Mouse (Mus musculus) ovary, adult 18-20 months (tissue): Measurements from ENCODE around the gene Ube2n.

Source experiments
- DNase-seq: peaks from one replicate; pipeline ENCODE4 v3.0.0; 2022; ENCODE audit warnings: low spot score, mixed read lengths

Ube2n gene

DNA sequence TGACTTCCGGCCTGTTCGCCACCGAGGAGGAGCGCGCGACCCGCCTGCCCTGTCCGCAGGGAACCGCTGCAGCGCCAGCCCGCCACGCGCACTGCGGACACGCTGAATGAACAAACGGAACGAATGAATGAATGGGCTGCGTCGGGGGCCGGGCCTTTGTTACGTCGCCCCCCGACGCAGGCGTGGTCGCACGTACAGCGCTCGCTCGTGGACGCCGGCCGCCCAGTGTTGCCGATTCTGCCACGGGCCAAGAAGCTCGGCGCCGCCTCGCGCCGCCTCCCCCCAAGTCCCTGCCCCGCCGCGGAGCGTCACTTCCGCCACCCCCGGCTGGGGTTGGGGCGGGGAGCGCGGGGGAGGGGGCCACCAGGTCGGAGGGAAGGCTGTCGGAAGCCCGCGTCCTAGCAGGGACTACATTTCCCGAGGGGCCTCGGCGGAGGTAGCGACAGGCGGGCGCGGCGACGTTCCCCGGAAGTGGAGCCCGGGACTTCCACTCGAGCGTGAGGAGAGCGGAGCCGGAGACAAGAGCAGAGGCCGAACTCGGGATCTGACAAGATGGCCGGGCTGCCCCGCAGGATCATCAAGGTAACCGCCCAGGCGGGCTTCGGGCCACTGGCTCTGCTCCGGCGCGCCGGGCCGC lies at the start of gene Ube2n:
Ube2n (plus strand) TSS at position 490 of the 637 bp plus-strand sequence.
- peak; percentile 99 for DNase-seq

DNA sequence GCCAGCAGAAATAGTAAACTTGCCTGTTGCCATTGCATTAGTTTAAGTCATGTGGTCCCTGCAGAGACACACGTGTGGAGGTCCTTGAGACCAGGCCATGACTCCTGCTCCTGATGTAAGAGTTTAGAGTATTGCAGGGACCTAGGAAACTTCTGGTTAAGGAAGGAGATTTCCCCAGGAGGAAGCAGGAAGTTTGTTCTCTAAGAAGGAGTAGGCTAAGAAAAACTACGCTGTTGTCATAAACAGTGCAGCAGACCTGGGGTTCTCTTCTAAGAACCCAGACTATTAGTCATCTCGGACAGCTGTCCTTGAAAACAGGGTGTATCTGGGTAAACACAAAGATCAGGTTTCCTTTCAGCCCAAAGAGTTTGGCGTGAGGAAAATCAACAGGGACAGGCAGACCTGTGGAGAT lies 49.5 kb upstream of the Ube2n start:
- peak; percentile 16 for DNase-seq

GRCm38 (mm10) chr10:95468894-95469293 lies 46.1 kb upstream of the Ube2n start:
- no peak for DNase-seq

GRCm38 (mm10) chr10:95471186-95471585 lies 43.8 kb upstream of the Ube2n start:
- no peak for DNase-seq

- DNase-seq, result no peak
Observed at GRCm38 (mm10) chr10:95471889-95472547, 42.9 kb upstream of the Ube2n start.

DNA sequence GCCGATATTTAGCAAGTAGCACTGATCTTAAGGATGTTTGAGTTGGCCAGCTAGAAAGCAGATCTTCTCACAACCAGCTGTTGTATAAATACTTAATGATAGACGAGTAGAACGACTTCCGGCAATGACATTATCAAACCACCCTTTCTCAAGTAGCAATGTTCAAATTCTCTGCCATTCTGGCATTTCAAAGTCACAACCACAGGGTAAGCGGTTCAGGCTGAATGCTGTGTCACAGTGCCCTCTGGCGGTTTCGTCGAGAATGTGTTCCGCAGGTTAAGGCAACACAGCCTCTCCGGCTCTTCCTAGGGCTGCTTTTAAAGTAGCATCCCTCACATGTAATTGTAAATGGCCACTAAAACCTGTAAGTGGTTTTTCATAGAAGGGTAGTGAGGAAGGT lies 39.0 kb upstream of the Ube2n start:
- peak; percentile 63 for DNase-seq

DNA sequence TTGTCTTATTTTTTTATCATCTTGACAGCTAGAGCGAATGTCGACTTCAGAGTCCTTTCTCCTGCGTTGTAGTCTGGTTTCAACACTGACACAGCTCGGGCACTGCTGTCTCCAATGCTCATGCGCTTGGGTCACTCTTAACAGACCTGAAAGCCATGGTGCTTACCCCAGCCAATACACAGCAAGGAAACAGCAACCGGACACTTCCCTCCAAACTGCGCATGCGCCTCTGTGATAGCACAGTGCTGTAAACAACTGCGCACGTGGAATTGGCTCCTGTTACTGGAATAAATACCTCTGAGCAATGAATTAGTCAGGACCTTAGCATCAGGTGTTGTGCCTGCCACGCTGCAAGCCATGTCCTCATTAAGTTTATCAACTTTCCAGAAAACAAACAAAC lies 37.4 kb upstream of the Ube2n start:
- DNase-seq, result no peak

GRCm38 (mm10) chr10:95489653-95490052 lies 25.3 kb upstream of the Ube2n start:
- DNase-seq, result no peak

DNA sequence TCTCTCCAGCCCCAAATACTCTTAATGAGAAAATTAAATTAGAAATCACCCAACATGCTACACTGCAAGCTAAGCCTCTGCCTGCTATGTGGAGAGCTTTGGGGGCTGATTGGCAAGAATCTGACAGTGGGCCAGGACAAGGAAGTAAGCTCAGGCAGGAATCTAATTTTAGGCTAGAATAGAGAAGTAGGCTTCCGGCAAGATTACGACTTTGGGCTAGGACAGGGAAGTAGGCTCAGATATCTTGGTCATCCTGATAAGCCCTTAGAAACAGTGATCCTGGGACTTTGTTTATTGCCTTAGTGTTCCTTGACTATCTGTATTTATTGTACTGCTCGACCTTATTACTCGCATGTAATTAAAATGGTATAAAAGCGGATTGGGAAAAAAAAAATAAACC lies 20.7 kb upstream of the Ube2n start:
- no peak for DNase-seq

- no peak for DNase-seq
Observed at GRCm38 (mm10) chr10:95501033-95501432, 13.9 kb upstream of the Ube2n start.

- DNase-seq, result peak; percentile 74
Observed at GRCm38 (mm10) chr10:95501463-95502081, 13.4 kb upstream of the Ube2n start, which contains the start of gene Mrpl42. TSS of gene Mrpl42 (minus strand) at chr10:95501940.

DNA sequence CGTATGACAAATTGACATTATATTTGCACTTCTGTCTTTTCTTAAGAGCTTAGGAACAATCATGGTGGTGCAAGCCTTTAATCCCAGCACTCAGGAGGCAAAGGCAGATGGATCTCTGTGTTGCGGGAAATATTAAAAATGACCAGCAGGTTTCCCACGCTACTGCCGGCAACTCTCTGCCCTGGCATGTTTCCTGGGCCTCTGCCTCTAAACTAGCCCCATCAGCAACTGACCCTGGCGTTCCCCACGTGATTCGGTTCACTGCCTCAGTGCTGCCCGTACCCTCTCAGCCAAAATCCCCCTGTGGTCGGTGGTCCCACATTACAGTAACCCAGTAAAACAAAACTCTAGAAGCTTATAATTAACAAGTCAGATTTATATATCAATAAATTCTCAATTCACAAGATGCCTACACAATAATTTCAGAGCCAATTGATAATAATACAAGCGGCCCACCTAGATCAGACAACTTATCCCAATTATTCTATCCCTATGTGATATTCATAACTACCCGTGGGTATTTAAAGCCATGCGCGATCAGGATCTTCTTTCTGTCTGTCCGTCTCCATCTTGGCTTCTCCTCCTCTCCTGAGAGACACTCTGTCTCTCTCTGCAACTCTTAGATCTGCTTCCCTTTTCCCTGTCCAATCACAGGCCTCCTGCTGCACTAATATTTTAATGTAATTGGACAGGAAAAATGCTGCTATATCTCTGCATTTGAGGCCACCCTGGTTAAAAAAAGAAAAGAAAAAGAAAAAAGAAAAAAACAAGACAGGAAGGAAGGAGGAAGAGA lies 11.3 kb upstream of the Ube2n start:
- no peak for DNase-seq

GRCm38 (mm10) chr10:95504341-95504740 lies 10.6 kb upstream of the Ube2n start:
- DNase-seq, result no peak

GRCm38 (mm10) chr10:95508126-95508525 lies 6.8 kb upstream of the Ube2n start:
- DNase-seq, result no peak

DNA sequence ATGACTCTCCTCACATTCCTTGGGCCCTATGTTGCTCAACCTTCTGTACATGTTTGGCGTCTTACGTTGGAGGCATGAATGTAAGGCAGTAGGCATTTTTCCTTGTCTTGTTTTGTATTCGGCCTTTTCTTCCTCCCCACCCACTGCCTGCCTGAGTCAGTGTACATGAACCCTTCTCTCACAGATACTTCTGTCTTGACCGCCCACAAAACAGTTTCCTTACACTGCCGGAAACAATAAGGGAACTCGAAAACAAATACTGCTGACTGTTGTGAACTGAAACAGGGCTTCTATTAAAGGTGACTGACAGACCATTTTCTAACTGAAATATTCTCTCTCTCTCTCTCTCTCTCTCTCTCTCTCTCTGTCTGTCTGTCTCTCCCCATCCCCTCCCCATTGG lies 6.2 kb upstream of the Ube2n start:
- no peak for DNase-seq

DNA sequence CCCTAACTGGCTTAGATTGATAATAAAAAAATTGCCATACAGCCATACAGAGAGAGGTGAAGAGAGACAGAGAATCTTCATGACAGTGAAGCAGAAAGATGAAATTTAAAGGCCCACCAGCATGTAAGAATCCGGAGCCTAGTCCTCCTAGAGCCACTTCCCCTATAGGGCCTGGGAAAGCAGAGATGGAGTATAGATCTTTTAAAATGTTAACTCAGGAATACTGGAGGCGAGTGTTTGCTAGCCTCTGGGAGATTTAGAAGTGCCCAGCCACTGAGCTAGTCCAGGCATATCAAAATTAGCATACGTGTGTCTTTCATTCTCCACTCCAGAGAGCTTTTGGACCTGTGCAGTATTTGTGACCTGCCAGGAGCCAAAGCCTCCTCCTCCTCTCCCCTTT lies 5.7 kb upstream of the Ube2n start:
- no peak for DNase-seq

DNA sequence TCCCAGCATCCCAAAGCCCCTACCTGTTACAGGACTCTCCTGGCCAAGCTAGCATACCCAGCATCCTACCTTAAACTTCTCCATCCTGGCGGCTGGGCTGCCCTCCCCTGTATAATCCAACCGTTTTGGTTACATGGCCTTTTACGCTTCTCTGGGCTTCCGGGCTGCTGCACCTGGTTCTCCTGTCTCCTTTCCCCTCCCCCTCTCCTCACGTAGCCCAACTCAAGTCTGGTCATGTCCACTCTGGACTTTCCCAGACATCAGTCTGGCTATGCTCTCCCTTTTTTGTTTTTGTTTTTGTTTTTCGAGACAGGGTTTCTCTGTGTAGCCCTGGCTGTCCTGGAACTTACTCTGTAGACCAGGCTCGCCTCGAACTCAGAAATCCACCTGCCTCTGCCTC lies 2.3 kb upstream of the Ube2n start:
- no peak for DNase-seq

- DNase-seq, result no peak
Observed at GRCm38 (mm10) chr10:95513768-95514556, 983 bp upstream of the Ube2n start.

DNA sequence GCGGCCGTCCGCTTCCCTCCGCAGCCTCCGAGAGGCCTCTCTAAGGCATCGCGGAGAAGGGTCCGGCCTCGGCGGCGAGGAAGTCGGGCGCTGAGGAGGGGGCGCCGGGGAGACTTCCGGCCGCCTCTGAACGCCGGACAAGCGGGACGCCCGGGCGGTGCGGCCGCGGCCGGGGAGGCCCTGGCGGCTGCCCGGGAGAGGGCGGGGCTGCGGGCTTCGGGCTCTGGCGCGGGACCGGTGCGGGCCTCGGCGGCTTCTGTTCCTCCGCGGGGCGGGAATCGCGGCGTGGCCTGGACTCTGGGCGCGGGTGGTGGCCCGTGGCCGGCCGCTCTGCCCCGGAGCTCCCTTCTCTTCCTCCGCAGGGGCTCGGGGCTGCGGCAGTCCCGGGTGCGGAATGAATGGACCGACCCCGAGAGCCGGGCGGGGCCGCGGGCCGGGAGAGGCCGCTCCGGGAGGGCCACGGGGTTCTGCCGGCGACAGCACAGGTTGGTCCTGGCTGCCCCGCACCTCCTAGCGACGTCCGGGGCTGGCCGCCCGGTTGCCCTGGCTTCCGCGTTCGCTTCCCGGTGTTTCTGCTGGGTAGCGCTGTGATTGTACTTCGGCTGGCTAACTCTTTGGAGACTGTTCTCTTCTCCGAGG lies 467 bp downstream of the Ube2n start:
- no peak for DNase-seq

- no peak for DNase-seq
Observed at GRCm38 (mm10) chr10:95517656-95518055, 2.7 kb downstream of the Ube2n start.

DNA sequence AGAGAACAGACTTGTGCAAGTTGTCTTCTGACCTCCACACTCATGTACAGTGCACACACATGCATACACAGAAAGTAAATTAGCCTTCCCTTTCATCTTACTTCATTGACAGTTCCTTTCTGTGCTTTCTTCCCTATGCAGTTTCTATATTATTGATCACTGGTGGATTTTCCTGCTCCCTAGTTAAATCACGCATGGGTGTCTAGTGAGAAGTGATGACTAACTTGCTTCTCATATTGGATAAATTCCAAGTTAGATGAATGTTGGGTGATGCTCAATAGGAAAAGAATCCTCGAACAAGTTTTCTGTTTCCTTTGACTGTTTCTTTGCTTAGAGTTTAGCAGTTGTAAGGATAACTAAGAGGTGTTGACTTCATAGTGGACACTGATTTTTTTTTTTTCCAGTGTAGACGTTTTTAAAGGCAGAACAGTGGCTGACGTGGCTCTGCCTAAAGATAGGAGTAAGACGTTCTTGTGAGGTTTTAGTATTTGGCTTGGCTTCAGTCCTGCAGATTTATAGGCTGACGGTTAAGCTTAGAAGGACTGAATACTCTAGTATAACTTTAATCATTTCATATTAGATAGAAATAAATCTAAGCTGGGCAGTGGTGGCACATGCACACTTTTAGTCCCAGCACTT lies 10.2 kb downstream of the Ube2n start:
- DNase-seq, result no peak
